Mouse (Mus musculus) spleen, adult 12 weeks (tissue): Measurements from ENCODE around the gene Smr2.
"Not testable (repeated sequence)": the region's sequence is repeated elsewhere in the genome, so short reads cannot be mapped to it uniquely, and the experiment has no call there.

Experiments
- DNase-seq: peaks from one replicate; pipeline ENCODE4 v3.0.0; 2022; ENCODE audit warnings: low spot score

Gene Smr2

DNA sequence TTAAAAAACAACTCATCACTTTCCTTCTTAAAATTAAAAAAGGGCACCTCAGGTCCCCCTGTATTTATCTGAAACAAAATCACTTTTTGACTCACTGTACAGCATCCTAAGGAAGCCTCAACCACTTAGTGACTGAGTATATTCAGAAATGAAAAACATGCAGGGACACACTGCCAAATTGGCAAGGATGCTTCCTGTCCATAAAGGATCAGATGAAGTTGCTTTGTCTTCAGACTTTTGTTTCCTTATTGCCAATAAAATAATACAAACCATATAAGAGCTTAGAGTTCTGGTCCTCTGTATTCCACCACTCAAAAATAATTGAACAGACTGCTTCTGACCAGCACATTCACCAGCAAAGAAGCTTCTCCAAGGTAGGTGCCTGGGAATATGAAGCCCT lies at the start of gene Smr2:
Gene Smr2 (plus strand): TSS at position 301 of the 400 bp plus-strand sequence.
- DNase-seq = not testable (repeated sequence)

GRCm38 (mm10) chr5:88111430-88111829 lies 25.1 kb downstream of the Smr2 start, which contains the start of gene Gm11116:
Gene Gm11116 (minus strand): TSS chr5:88111530.
- DNase-seq = no peak

DNA sequence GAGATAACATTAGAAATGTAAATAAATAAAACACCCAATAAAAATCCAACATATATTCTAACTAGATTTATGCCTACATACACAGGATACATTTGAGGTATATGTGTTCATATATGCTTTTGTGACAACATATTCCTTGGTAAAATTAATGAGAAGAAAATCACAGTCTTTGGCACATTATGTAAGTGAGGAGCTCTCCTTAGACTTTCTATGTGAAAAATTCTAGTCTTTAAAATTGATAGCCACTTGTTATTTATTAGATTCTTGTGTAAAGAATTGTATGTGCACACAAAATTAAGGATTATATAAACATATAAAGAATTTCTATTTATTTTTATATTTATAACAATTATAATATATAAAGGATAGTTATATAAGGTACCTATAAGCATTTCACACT lies 67.6 kb downstream of the Smr2 start, which contains the start of gene Gm11115:
Gene Gm11115 (minus strand): TSS at position 101 of the 400 bp plus-strand sequence.
- no peak for DNase-seq
